Mouse (Mus musculus): ENCODE results near the gene Erc1. TPM values are rescaled to one million over a fixed set of nuclear protein-coding genes. Genes with fewer than 3 reads are reported as not detected.

Gene Erc1
- polyA plus RNA-seq, 1 experiment, result 8.0 TPM

- no peaks in the 10 kb centered on the region for H3K27me3 ChIP-seq (replicated peaks; ENCODE audit: control insufficient read depth, insufficient read depth, low read length)
- TF ChIP-seq CTCF (conservative IDR thresholded peaks at IDR 0.05; ENCODE audit: insufficient read depth, insufficient read length, low read depth, low read length), result no peak
- no peak for TF ChIP-seq POLR2A (IDR thresholded peaks at IDR 0.05; ENCODE audit: low read depth, low read length)
- peak; percentile 24 for DNase-seq
- H3K4me3 ChIP-seq (ENCODE audit: insufficient read depth, low read depth, low read length), result no peak overlapping the region
- no peaks in the 10 kb centered on the region; the same call in none of the 2 replicates for H3K36me3 ChIP-seq (ENCODE audit: control insufficient read depth, insufficient read depth, low read length)
- no peaks in the 10 kb centered on the region; the same call in 1 of the 2 replicates for H3K4me1 ChIP-seq (ENCODE audit: control insufficient read depth, insufficient read depth, low read length)
- H3K27ac ChIP-seq (ENCODE audit: insufficient read depth, low read depth, low read length), result no peak overlapping the region
- WGBS, result 71% methylated on average over 2 of the region's 2 CpGs
Observed at GRCm38 (mm10) chr6:119741861-119742260, 106.1 kb downstream of the Erc1 start.

GRCm38 (mm10) chr6:119740541-119740940 is 107.4 kb downstream of the Erc1 start:
- no peak for TF ChIP-seq CTCF (conservative IDR thresholded peaks at IDR 0.05; ENCODE audit: insufficient read depth, insufficient read length, low read depth, low read length)
- TF ChIP-seq POLR2A (IDR thresholded peaks at IDR 0.05; ENCODE audit: low read depth, low read length), result no peak
- Histone ChIP-seq H3K27me3 (replicated peaks; ENCODE audit: control insufficient read depth, insufficient read depth, low read length) (no peaks in the 10 kb centered on the region), H3K4me3 (ENCODE audit: insufficient read depth, low read depth, low read length) (no peak overlapping the region), H3K36me3 (ENCODE audit: control insufficient read depth, insufficient read depth, low read length) (no peaks in the 10 kb centered on the region; the same call in 1 of the 2 replicates), H3K4me1 (ENCODE audit: control insufficient read depth, insufficient read depth, low read length) (no peaks in the 10 kb centered on the region; the same call in 1 of the 2 replicates), H3K27ac (ENCODE audit: insufficient read depth, low read depth, low read length) (no peak overlapping the region)
- no peak for DNase-seq
- WGBS, result 79% methylated on average over 3 of the region's 3 CpGs

- no peaks in the 10 kb centered on the region for H3K27me3 ChIP-seq (replicated peaks; ENCODE audit: control insufficient read depth, insufficient read depth, low read length)
- H3K4me3 ChIP-seq (ENCODE audit: insufficient read depth, low read depth, low read length), result no peak overlapping the region
- TF ChIP-seq CTCF (conservative IDR thresholded peaks at IDR 0.05; ENCODE audit: insufficient read depth, insufficient read length, low read depth, low read length), result no peak
- no peak for TF ChIP-seq POLR2A (IDR thresholded peaks at IDR 0.05; ENCODE audit: low read depth, low read length)
- DNase-seq, result peak; percentile 66
- H3K4me1 ChIP-seq (ENCODE audit: control insufficient read depth, insufficient read depth, low read length), result no peaks in the 10 kb centered on the region; the same call in 1 of the 2 replicates
- no peaks in the 10 kb centered on the region; the same call in 1 of the 2 replicates for H3K36me3 ChIP-seq (ENCODE audit: control insufficient read depth, insufficient read depth, low read length)
- no peak overlapping the region for H3K27ac ChIP-seq (ENCODE audit: insufficient read depth, low read depth, low read length)
- 55% methylated on average over 4 of the region's 4 CpGs for WGBS
Observed at GRCm38 (mm10) chr6:119738638-119739375, 109.2 kb downstream of the Erc1 start.

GRCm38 (mm10) chr6:119737716-119738115 is 110.3 kb downstream of the Erc1 start:
- DNase-seq, result no peak
- Histone ChIP-seq H3K4me1 (ENCODE audit: control insufficient read depth, insufficient read depth, low read length) (no peaks in the 10 kb centered on the region; the same call in 1 of the 2 replicates), H3K27me3 (replicated peaks; ENCODE audit: control insufficient read depth, insufficient read depth, low read length) (no peaks in the 10 kb centered on the region), H3K36me3 (ENCODE audit: control insufficient read depth, insufficient read depth, low read length) (no peaks in the 10 kb centered on the region; the same call in 1 of the 2 replicates), H3K4me3 (ENCODE audit: insufficient read depth, low read depth, low read length) (no peak overlapping the region), H3K27ac (ENCODE audit: insufficient read depth, low read depth, low read length) (no peak overlapping the region)
- 94% methylated on average over 4 of the region's 4 CpGs for WGBS
- TF ChIP-seq POLR2A (IDR thresholded peaks at IDR 0.05; ENCODE audit: low read depth, low read length), result no peak
- no peak for TF ChIP-seq CTCF (conservative IDR thresholded peaks at IDR 0.05; ENCODE audit: insufficient read depth, insufficient read length, low read depth, low read length)

- no peaks in the 10 kb centered on the region for H3K27me3 ChIP-seq (replicated peaks; ENCODE audit: control insufficient read depth, insufficient read depth, low read length)
- no peak overlapping the region for H3K27ac ChIP-seq (ENCODE audit: insufficient read depth, low read depth, low read length)
- 73% methylated on average over 2 of the region's 2 CpGs for WGBS
- TF ChIP-seq CTCF (conservative IDR thresholded peaks at IDR 0.05; ENCODE audit: insufficient read depth, insufficient read length, low read depth, low read length) (no peak), POLR2A (IDR thresholded peaks at IDR 0.05; ENCODE audit: low read depth, low read length) (no peak)
- DNase-seq, result no peak
- no peaks in the 10 kb centered on the region; the same call in 1 of the 2 replicates for H3K36me3 ChIP-seq (ENCODE audit: control insufficient read depth, insufficient read depth, low read length)
- H3K4me3 ChIP-seq (ENCODE audit: insufficient read depth, low read depth, low read length), result no peak overlapping the region
- H3K4me1 ChIP-seq (ENCODE audit: control insufficient read depth, insufficient read depth, low read length), result no peaks in the 10 kb centered on the region; the same call in 1 of the 2 replicates
Observed at GRCm38 (mm10) chr6:119735937-119736336, 112.0 kb downstream of the Erc1 start.

- no peak overlapping the region for H3K27ac ChIP-seq (ENCODE audit: insufficient read depth, low read depth, low read length)
- no peaks in the 10 kb centered on the region; the same call in 1 of the 2 replicates for H3K4me1 ChIP-seq (ENCODE audit: control insufficient read depth, insufficient read depth, low read length)
- 92% methylated on average over 2 of the region's 2 CpGs for WGBS
- DNase-seq, result no peak
- no peak for TF ChIP-seq CTCF (conservative IDR thresholded peaks at IDR 0.05; ENCODE audit: insufficient read depth, insufficient read length, low read depth, low read length)
- TF ChIP-seq POLR2A (IDR thresholded peaks at IDR 0.05; ENCODE audit: low read depth, low read length), result no peak
- H3K27me3 ChIP-seq (replicated peaks; ENCODE audit: control insufficient read depth, insufficient read depth, low read length), result no peaks in the 10 kb centered on the region
- no peak overlapping the region for H3K4me3 ChIP-seq (ENCODE audit: insufficient read depth, low read depth, low read length)
- no peaks in the 10 kb centered on the region for H3K36me3 ChIP-seq (ENCODE audit: control insufficient read depth, insufficient read depth, low read length)
Observed at GRCm38 (mm10) chr6:119731155-119731554, 116.8 kb downstream of the Erc1 start.

- Histone ChIP-seq H3K4me3 (ENCODE audit: insufficient read depth, low read depth, low read length) (no peak overlapping the region), H3K36me3 (ENCODE audit: control insufficient read depth, insufficient read depth, low read length) (no peaks in the 10 kb centered on the region; the same call in 1 of the 2 replicates), H3K27me3 (replicated peaks; ENCODE audit: control insufficient read depth, insufficient read depth, low read length) (no peaks in the 10 kb centered on the region), H3K27ac (ENCODE audit: insufficient read depth, low read depth, low read length) (no peak overlapping the region), H3K4me1 (ENCODE audit: control insufficient read depth, insufficient read depth, low read length) (no peaks in the 10 kb centered on the region)
- TF ChIP-seq CTCF (conservative IDR thresholded peaks at IDR 0.05; ENCODE audit: insufficient read depth, insufficient read length, low read depth, low read length) (no peak), POLR2A (IDR thresholded peaks at IDR 0.05; ENCODE audit: low read depth, low read length) (no peak)
- WGBS, result 90% methylated on average over 2 of the region's 2 CpGs
- no peak for DNase-seq
Observed at GRCm38 (mm10) chr6:119715234-119715633, 132.7 kb downstream of the Erc1 start.
